Mouse (Mus musculus): ENCODE measurements at regions not wholly inside any gene's neighbourhood (a gene's known extent, or its start where the extent isn't known, plus 50 kb on each side); places are given as distances from the start of the nearest gene placed in this dataset.
A peak's percentile ranks its signal among the peaks of the same experiment; 100 is the strongest.

DNA sequence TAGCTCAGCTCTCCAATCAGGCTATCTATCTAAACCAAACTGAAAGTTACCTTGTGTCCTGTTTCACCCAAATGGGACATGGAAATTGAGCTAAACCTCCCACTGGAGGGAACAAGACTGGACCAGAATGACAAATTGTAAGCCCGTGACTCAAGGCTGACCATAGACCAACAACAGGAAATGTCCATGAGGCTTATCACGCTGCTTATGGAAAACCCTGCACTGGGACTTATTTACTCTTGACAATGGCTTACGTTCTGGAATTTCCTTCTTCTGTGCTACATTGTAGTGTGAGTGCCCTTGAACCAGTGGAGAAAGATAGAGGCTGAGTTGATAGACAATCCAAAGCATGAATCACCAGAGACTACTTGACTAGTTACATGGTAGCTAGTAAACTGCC lies 87.5 kb upstream of the Phactr1 start:
- DNase-seq (ENCODE audit: low spot score) = peak; percentile 5

DNA sequence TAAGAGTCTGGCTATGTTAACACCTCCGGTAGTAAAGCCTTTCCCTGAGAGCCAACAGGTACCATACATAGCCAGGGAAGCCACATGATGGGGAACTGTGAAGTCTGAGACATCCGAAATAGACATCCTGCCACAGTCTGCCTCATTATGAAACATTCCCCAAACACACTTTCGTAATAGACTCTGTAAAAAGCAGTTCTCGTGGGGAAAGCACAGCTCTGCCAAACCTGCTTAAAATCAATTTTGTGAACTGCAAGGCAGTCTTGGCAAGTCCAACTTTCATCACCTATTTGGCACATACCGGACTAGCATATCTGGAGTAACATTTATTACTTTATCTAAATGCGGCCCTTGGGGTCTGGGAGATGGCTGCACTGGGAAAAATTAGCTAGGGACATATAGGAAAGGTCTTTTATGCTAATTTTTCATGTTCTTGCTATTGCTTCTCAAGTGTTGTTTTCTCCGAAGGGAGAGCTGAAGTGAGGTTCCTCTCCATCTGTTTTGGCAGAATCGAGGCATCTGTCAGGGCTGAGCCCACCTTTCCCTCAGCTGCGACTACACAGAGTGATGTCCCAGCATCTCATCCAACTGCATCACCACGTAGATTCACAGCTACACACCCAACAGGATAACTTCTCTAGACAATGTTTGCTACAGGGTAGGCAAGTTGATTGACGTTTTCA lies 86.8 kb upstream of the Phactr1 start:
- no peak for DNase-seq (ENCODE audit: low spot score)

DNA sequence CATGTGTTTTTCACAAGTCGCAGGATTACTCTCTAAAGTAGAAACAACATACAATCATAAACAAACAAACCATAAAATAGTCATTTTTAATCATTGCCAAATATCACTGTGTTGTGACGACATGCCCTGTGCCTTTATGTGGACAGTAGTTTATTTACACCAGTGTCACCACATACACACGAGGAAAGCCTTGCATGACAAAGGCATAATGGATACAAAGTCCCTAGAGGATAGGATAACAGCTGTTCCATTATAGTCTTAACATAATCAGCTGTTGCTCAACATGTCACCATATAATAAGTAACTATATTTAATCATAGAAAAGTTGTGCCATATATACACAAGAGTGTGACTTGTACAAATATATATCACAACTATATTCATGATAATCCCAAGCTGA lies 85.2 kb upstream of the Phactr1 start:
- DNase-seq (ENCODE audit: low spot score) = no peak

DNA sequence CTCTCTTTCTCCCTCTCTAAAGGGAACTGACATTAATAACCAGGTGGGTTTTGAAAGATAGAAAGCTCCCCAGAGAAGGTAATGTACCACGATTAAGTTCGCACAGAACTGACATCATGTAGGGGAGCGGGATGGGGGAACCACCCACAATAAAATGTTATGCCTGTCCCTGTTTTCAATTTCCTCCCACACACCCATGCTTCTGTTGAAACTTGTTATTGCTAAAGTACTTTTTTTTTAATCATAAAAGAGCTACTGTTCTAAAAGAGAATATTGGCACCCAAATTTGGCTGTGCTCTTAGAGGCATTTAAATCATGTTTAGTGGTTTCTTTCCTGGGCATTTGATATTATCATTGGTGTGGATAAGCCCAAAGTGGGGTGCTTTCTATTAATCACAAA lies 82.6 kb upstream of the Phactr1 start:
- DNase-seq (ENCODE audit: low spot score) = no peak

DNA sequence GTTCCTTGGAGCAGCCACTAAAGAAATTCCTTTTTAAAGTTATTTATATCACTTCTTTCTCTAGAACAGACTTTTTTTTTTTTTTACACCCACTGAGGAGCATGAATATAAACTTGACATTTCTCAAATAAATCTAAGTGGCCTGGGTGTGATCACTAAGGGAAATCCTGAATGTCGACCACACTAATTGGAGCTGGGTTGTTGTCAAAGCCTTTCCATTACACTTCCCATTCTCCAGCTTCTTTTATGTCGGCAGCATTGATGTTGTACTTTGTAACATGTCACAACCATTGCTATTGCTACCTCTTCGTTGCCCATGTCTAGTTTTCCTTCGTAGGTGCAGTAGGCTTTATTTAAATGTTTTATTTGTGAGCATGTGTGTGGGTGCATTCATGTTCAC lies 77.1 kb upstream of the Phactr1 start:
- no peak for DNase-seq (ENCODE audit: low spot score)

DNA sequence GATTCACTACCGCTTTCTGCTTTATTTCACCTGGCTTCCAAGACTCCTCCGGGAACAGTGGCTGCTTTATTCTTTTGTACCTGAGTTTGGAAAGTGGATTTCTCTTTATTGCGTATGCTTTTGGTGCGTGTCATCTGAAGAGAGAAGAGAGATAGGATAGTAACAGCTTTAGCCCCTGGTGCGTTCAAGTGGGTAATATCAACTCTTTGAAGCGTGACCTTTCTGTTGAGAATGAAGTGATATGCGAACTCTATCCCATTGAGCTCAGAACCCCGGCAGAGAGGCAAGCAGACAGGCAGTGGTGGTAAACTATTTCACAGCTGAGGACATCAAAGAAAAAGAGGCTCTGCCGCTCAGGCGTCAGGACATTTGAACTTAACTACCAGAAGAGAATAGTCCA lies 72.7 kb upstream of the Phactr1 start:
- peak; percentile 8 for DNase-seq (ENCODE audit: low spot score)

DNA sequence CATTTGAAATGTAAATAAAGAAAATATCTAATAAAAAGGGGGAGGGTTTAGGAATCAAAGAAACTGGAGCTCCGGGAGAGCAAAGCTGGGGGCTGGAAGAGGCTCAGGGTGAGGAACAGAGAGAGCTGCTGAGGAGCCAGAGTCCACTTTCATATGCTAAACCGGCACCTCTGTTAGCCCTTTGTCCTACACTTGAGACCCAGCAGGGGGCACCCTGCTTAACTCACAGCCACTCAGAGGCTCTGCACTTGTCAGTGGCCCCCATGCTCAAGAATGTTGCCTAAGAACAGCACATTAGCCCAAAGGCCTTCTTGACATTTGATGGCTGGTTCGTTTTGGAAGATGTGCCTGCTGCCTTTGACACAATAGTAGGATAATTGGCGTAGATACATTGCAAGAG lies 71.5 kb upstream of the Phactr1 start:
- peak; percentile 39 for DNase-seq (ENCODE audit: low spot score)

DNA sequence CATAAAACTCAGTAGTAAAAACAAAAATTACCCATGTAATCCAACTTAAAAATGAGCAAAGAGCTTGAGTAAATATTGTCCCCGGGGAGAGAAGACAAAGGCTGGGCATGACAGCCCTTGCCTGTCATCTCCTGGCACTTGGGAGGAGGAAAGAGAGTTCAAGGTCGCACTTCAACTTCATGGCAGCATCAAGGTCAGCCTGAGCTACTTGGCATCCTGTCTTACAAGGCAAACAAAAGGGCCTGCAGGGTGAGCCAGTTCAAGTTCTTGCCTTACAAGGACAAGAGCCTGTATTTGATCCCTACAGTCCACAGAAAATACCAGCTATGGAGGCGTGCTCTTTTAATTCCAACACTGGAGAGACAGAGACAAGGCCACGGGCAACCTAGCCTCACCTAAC lies 67.1 kb upstream of the Phactr1 start:
- DNase-seq (ENCODE audit: low spot score) = no peak

DNA sequence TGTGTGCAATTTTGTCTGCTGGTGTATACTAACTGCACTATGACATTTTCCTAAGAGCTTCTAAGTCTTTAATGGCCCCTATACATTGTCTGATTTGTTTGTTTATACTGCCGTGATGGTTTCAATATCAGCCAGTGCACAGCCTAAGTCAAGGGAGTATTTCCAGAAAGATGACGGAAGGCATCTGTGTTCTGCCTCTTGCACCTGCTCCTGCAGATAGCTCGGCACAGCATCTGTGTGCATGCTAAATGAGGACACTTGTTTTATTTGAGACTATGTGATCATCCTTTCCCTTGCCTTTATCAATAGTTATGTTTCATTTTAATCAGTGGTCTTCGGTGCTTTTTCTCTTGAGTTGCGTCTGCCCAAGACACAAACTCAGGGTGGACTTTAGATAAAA lies 64.6 kb upstream of the Phactr1 start:
- DNase-seq (ENCODE audit: low spot score) = no peak

DNA sequence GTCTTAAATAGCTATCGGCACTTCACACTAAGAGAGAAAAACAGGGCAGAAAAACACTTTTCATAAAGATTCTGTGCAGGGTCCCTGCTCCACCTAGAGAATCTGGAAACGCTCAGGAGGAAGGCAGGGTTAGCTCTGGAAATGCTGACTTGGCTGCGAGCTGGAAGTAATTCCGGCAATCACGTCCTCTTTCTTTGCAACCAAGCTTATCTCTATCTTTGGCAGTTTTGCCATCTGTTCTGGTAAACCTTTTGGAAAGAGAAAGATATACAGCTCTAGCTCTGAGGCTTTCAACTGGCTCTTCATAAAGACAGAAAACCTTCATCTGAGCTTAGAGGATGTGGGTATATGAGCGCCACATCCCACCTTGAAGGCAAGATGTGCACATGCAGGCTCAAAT lies 63.2 kb upstream of the Phactr1 start:
- DNase-seq (ENCODE audit: low spot score) = no peak

DNA sequence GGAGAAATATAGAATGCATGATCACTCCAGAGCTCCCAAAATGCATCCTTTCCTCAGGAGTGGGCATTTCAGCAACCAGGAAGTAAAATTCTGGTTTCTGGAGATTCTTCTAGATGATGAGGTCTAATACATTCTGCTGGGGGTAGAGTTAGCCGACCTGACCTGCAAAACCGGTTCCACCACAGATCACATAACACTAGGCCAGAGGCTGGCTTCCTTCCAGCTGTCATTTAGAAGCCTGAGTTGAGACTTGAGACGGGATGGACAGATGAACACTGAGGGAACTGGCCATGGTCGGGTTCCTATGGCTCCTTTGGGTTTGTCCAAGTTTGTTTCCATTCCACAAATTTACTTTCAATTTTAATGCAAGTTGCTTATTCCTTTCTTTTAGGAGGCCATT lies 62.6 kb upstream of the Phactr1 start:
- peak; percentile 12 for DNase-seq (ENCODE audit: low spot score)

DNA sequence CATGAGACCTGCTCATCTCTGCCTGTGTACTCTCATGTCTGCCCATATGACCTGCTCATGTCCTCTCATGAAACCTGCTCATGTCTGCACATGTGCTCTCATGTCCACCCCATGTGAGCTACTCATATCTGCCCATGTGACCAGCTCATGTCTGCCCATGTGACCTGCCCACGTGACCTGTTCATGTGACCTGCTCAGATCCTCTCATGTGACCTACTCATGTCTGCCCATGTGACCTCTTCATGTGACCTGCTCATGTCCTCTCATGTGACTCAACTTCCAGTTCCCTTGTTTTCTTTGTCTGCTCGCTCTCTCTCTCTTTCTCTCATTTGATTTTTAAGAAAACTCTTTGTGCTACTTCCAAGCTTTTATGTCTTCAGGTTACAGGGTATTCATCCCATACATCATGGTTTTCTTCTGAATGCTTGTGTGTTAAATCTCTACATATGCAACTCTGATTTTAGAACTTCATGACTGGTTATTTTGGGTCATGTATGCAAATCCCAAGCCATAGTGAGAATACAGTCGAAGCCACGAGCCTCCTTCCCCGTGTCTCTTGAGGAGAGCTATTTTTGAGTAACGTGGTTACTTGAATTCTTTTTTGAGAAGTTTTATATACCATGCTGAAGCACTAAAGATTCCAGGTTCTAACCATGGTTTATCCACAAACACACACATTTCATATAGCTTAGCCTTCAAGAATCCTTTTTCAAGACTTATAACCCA lies 60.7 kb upstream of the Phactr1 start:
- DNase-seq (ENCODE audit: low spot score) = no peak

DNA sequence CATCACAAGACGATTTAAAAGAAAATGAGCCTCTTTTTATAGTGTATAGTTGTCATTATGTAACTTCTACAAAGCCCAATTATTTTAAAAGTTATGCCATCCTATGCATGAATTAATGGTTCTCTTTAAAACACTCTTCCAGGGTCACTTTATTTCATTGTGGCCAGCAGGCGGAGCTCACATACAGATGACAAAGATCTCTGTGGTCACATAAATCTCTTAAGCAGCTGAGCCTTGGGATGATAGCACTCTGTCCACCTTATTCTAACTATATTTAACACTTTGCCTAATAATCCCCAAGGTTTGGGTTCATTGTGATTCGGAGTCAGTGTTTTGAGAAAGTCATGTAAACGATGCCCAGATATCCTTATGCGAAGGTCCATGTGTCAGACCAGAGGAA lies 56.9 kb upstream of the Phactr1 start:
- peak; percentile 38 for DNase-seq (ENCODE audit: low spot score)
